Mouse (Mus musculus): ENCODE results near the gene Fer. TPM values are rescaled to one million over a fixed set of nuclear protein-coding genes. Genes with fewer than 3 reads are reported as not detected.
"Not testable (repeated sequence)": the region's sequence is repeated elsewhere in the genome, so short reads cannot be mapped to it uniquely, and the experiment has no call there.

The Fer gene
- total RNA-seq (2021) = 10 to 100 TPM; 35.0 to 37.8 TPM
- long read RNA-seq, partial matches to known transcripts = 3 of 23 reads
- long read RNA-seq, other reads (novel, unspliced or antisense) = 19 of 23 reads

DNA sequence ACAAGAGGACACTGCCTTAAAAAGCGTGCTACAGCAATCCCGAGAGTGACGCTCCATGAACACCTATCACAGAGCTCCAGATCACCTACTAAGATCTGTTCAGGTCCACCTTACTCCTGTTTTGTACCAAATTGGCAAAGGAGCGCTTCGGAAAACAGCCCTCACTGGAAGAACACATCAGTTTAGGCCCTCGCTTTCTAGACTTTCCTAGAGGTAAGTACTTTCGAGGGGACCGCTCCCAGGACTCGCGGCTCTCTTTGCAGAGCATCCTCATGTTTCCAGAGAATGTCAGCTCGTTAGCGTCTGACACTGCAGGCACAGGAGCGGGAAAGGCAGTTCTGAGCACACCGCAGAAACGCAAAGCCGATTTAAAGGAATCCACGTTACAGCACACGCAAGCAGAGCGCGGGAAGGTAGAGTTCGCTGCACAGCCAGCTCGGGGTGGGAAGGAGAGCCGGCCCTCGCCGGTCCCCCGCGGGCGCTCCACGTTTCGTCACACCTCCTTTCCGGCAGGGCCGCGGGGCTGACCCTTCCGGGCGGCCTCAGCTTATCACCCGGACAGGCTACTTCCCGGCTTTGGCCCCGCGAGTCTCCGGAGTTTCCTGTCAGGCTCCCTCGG is at the start of gene Fer:
Gene Fer, plus strand, starts transcription at position 51 of the 619 bp plus-strand sequence.
- no peak for DNase-seq (ENCODE audit: low spot score in 2 of 2)

DNA sequence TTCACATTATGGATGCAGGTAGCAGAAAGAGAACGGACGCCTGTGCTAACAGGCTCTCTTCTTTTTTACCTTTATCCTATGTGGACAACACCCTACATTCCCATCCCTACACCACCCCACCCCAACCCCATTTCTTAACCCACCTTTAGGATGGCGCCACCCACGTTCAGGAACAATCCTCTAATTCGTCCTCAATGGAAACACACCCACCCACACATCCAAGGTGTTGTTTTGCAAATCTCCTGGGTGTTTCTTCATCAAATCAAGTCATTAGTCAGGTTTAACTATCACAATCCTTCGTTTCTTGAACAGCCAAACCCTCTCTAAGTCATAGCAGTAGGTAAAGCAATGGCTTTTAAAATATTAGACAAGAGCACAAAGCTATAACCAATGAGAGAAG is 49.3 kb upstream of the Fer start:
- DNase-seq (ENCODE audit: low spot score in 2 of 2) = no peak

DNA sequence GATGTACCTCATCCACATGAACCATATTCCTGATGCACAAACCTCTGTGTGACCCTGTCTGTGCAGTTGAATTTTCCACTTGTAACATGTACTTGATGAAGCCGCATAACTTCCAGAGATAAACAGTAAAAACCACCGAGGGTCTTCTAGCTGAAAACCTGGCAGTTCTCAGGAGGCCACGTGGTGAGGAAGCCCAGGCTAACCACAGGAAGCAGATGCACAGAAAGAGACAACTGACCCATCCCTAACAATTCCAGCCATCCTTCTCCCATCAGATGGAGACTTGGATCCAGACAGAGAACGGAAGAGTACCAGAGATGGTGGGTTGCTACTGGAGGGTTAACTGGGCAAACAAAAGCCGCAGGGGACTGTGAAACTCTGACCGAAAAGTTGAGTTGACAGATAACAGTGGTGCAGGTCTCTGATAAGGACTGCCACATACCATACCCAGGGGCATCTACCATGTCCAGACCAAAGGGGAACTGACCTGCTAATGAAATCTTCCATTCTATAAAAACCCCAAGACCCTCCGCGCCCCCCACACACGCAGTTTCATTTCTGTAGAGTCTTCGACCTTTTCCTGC is 44.3 kb upstream of the Fer start:
- no peak for DNase-seq (ENCODE audit: low spot score in 2 of 2)

DNA sequence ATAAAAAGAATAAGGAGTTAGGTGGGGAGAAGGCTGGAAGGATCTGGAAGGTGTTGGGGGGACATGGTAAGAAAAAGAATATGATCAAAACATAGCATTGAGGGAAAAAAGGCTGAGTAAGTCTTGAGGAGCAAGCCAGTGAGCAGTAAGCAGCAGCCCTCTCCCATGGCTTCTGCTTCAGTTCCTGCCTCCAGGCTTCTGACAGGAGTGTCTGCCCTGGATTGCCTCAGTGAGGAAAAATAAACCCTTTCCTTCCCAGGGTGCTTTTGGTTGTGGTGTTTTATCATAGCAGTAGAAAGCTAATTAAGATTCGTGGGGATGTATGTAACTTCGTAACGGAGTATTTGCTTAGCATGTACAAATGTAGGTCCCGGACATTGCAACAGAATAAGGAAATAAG is 38.7 kb upstream of the Fer start:
- no peak for DNase-seq (ENCODE audit: low spot score in 2 of 2)

DNA sequence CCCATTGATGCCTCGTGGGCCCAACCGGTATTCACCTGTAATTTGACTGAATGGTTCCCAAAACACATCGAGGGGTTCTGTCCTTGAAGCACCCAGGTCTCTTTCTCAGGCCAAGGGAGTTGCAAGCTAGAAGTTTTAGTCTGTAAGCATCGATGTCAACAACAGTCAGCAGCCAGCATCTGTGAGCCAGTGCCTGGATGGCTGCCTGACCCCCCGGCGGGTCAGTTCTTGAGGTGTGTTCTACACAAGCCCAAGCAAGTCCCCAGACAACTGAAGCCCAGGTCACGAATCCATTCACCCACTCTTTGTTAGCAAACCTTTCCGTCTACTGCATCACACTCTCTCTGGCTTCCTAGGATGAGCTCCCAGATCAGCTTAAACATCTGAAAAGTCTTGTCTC is 36.7 kb upstream of the Fer start:
- no peak for DNase-seq (ENCODE audit: low spot score in 2 of 2)

DNA sequence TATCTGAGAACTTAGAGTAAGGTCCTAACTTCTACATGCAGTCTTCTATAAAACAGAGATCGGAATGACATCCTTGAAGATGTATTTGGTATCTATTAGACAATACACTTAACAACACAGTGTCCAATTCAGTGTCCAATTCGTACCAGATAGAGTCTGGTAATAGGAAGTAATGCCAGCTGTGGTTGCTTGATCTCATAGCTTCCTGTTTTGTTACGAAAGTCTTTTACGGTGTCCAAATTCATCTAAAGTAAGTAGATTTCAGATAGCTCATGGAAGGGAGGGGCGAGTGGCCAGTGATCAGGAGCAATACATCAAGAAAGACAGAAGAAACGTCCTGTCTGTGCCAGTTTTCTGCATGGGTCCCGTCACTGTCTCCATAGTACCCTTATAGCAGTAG is 36.1 kb upstream of the Fer start:
- DNase-seq (ENCODE audit: low spot score in 2 of 2) = no peak

DNA sequence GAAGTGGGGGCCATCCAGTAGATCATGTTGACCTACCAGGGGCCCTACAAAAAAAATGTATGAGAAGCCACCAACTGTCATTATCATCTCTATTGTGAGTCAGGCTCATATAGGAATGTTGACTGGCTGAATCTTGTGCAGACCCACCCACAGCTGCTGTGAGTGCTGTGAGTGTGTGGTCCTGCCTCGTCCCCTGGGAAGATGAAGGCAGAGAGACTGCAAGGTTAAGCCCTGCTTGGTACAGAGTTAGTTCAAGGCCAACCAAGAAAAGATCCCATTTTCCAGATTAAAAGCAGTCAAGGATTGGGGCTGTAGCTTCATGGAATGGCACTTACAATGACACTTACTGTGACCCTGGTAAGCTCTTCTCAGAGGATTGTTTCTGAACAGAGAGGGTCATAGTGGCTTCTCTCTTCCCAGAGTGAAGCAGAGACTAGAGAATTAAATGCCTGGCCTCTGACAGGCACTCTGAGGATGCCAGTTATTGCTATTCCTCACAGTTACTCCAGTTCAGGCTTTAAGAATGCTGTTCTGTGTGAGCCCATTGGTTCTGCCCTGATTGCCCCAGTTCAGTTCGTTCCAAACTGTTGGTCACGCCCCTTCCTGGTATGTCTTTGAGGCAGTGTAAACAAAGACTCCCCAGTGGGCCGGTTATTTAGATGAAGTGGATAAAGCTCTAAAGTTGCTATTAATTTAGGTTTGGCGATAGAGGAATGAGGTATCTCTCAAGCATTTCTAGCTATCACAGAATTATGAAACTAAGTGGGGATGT is 34.1 kb upstream of the Fer start:
- DNase-seq (ENCODE audit: low spot score in 2 of 2) = no peak

DNA sequence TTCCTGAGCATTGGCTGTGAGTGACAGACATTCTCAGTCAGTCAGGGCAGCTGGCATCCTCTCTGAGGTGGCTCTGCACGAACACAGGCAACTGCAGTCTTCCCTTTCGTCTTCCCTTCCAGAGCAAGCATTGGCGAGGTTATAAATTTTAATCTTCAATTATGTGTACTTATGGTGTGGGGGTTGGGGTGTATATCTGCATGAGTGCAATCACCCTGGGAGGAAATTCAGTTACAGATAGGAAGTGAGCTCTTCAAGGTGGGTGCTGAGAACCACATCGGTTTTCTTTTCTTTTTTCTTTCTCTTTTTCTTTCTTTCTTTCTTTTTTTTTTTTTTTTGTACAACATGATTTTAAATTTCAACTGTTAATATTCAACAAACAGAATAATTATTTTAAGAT is 31.3 kb upstream of the Fer start:
- DNase-seq (ENCODE audit: low spot score in 2 of 2) = no peak

DNA sequence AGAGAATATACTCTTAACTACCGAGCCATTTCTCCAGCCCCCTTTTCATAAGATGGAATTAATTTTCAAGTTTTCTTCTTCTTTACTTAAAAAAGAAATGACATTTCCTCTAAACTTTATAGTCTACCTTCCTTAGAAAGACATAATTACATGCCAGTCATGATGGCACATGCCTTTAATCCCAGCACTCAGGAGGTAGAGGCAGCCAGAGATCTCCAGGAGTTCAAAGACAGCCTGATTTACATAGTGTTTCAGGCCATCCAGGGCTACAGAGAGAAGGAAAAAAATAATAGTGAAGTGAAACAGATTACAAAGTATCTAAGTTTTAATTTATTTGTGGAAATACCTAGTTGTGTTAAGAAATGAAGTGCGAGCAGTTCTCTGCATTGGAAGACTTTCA is 26.6 kb upstream of the Fer start:
- no peak for DNase-seq (ENCODE audit: low spot score in 2 of 2)

DNA sequence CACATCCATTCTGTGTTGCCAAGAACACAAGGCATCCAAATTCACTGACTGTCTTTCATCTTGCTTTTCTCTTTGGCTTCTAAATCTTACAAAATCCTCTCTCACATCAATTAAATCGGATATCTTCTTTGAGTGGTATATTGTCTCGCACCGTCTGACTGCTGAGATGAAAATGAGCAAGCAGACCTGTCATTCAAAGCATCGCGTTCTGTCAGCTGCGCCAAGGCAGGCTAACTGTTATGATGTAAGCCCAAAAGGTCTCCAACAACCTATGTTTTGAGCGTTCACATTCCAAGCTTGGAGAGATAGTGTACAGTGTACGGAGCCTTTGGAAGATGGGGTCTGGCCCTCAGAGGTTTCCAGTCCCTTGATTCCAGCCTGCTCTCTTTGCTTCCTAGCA is 26.2 kb upstream of the Fer start:
- DNase-seq (ENCODE audit: low spot score in 2 of 2) = peak in 1 of 2 experiments; percentile 16

DNA sequence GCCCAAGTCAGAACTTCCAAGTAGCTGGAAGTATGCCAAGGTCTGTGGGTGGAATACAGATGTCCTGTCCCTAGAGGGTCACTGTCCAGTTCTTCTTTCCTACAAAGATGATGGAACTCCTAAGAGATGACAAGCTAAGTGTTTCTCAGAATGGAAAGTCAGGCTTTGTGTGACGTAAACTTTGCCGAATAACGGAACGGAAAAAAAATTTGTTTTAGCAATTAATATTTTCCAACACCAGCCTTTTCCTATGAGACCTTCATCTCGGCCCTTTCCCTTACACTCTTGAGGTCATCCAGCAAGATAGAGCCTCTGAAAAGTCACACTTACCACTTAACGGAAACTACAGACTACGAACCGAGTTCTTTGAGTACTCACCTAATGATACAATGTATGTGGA is 24.7 kb upstream of the Fer start:
- DNase-seq (ENCODE audit: low spot score in 2 of 2) = no peak

DNA sequence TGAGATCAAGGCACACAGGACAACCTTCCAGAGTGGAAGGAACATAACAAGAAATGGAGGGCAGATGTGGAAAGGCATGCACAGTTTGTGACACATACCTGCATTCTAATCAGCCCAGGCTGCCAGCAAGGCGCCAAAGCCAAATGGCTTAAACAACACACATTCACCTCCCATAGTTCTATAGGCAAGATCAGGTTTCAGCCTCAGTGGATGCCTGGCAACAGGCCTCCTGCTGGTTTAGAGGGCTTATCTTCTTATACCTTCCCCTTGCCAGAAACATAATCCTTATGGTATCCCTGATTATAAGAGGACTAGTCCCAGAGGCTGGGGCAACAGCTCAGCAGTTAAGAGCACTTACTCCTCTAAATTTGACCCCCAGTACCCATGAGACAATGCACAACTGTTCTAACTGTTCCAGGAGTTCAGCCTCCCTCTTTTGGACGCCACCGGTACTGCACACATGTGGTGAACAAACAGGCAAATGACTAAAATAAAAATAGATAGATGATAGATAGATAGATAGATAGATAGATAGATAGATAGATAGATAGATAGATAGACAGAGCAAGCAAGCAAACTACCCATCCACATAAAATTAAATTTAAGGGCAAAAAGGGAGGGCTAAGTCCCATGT is 23.1 kb upstream of the Fer start:
- no peak for DNase-seq (ENCODE audit: low spot score in 2 of 2)

DNA sequence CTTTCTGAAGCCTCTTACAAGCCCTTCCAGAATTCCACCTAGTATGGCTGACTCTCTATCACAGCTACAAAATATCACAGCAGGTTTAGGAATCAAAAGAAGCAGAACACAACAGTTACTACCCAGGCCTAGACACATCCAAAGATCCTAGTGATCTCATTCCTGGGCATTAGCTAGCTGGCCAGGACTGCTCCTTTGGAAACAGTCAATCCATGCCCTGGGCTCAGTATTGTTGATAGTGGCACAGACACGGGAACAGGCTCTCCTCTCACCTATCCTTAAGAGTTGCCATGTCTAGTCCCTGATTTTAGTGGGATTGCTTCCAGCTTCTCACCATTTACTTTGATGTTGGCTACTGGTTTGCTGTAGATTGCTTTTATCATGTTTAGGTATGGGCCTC is 20.6 kb upstream of the Fer start:
- no peak for DNase-seq (ENCODE audit: low spot score in 2 of 2)

DNA sequence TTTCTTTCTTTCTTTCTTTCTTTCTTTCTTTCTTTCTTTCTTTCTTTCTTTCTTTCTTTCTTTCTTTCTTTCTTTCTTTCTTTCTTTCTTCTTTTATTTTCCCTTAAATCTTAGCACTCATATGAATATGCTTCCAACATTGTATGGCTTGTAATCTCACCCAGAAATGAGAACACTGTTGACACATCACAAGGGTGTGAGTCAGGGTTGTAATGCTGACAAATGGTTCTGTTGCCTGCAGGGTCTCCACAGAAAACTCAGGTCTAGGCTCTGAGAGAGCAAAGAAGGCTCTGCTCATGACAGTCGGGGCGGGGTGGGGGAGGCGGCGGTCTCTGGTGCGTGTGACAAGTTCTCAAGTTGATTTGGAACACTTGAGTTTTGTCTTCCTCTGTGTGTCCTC is 17.9 kb upstream of the Fer start:
- DNase-seq (ENCODE audit: low spot score in 2 of 2) = no peak

DNA sequence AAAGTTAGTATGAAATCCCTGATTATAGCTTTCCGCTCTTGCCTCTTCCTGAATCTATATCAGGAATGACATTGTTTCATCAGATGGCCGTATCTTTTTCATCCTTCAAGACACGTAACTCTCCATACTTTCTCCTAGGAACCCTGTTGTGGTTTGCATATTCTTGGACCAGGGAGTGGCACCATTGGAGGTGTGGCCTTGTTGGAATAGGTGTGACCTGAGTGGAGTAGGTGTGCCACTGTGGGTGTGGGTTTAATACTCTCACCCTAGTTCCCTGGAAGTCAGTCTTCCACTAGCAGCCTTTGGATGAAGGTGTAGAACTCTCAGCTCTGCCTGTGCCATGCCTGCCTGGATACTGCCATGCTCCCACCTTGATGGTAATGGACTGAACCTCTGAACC is 17.1 kb upstream of the Fer start:
- not testable (repeated sequence) for DNase-seq (ENCODE audit: low spot score in 2 of 2)

DNA sequence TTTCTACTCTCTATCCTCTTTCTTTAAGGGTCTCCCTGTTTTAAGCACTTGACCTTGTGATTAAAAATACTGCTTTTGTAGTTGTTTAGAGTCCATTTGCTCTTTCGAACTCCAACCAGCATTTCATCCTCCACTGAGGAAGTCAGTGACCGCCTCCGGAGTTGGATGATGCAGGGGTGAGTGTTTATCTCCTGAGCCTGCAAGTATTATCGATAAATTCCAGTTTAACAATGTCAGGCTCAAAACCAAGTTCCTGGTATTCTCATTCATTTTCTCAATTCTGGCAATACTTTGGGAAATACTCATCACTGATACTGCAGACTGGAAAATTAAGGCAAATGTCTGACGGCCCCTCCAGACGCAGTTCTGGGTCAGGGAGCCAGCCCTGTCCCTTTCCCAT is 13.7 kb upstream of the Fer start:
- DNase-seq (ENCODE audit: low spot score in 2 of 2) = no peak

DNA sequence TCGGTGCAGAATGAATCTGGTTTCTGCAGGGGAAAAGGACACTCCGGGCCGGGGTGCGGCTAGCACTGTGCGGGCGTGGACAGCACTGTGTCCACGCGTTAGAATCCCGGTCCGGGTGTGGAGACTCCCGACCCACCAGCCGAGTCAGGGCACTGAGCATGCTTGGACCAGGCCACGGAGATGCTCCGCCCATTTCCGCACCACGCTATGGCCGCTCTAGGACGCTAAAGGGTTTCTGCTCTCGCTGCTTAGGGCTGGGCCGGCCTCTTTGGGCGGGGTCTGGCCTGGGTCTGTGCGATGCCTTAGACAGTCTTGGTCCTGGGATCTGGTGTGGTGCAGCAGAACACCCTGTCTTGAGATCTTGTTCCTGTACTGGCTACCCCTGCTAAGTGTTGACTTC is 13.3 kb upstream of the Fer start:
- peak; percentile 74 to 82 for DNase-seq (ENCODE audit: low spot score in 2 of 2)

DNA sequence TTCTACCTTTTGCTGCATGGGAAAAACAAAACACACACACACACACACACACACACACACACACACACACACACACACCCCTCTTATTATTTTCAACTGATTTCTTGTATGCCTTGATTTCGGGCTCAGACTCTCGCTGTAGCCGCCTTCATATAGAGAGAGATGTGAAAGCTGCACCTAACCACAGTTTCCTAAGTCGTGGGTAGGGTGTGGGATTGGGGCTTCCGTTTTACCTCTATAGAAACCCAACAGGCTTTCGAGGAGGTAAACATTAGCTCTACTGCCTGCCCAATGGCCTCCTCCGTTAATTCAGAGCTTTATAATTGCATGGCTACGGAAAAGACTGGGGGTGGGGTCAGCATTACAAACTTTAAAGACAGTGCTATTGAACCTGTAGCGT is 12.8 kb upstream of the Fer start:
- DNase-seq (ENCODE audit: low spot score in 2 of 2) = no peak

DNA sequence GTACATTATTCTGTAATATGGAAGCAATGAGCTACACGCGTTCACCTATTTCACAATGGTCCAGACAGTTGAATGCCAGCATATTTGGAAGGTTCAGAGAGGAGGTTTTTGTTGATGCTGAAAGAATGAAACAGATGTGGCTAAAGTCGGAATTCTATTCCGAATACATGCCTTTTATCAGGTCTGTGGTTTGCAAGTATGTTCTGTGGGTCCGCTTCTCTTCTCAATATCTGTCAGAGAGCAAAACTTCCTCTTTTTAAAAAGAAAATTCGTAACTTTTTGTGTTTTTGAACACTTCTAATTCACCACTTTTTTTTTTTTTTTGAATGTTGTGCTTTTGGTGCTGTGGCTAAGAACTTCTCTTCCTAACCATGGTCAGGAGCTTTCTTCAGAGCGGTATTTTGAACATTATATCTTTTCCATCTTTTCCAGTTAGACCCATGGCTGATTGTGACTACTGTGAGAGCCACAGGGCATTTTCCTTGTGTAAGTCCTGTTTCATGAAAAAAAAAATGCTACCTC is 5.8 kb upstream of the Fer start:
- DNase-seq (ENCODE audit: low spot score in 2 of 2) = no peak

DNA sequence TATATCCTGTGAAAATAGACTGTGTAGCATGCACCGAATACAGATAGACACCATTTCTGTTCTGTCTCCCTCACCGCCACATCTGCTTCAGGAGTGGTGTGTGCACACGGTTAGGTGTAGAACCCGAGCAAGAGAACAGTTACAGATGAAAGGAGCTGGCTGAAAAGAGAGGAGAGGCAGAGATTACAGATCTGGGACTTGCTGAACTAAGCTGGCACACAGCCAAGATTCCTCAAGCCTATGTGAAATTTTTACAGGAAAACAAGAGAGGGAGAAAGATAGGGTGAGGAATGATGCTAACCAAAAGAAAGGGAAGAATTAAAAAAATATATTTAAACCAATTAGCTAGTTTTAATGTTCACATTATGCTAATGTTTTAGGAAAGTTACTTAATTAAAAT is 1.9 kb upstream of the Fer start:
- no peak for DNase-seq (ENCODE audit: low spot score in 2 of 2)

DNA sequence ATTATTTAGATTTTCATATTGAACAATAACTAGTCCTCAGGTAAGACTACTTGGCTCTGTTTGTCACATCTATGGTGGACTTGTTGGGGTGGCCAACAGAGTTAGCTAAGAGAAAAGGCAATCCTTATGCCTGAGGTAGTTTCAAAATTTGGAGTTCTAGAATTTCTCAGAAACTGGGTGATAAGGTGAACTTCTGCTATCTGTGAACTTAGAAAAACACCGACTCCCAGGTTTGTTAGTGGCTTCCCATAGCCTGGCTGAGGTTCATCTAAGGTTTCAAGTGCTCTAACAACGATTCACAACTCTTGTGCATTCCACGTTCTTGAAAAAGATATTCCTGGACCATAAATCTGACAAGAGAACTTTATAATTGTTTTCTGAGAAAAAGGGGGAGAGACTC is 463 bp upstream of the Fer start:
- no peak for DNase-seq (ENCODE audit: low spot score in 2 of 2)

DNA sequence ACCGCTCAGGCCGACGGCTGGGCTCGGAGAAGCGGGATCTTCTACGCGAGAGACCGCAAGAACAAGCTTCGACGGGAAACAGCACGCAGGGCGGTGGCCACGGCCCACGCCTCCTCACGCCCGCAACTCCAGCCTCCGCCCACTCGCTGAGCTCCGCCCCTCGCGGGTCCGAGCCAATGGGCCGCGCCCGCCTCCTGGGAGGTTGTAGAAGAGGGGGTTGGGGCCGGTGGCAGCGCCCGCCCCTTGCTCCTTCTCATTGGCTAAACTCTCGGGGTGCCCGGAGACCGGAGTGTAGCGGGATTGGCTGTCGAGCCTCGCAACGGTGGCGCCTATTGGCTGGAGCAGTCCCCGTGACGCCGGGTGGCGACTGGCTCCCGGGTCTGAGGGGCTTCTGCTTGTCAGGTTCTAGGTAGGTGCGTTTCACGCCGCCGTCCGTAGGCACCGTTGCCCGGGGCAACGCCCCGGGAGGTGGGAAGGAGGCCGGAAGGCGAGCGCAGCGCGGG is 836 bp downstream of the Fer start, which contains the start of gene A930002H24Rik:
Gene A930002H24Rik, minus strand, starts transcription at position 145 of the 503 bp plus-strand sequence.
- DNase-seq (ENCODE audit: low spot score in 2 of 2) = peak; percentile 99
